Mouse (Mus musculus) cerebellum, adult 2 months (tissue): Measurements from ENCODE around the gene Ift52. TPM values are rescaled to one million over a fixed set of nuclear protein-coding genes. Genes with fewer than 3 reads are reported as not detected.

Source experiments
- DNase-seq, 2 experiments: peaks; one replicate each; pipeline ENCODE4 v3.0.0; 2021
- H3K27ac ChIP-seq: fragments of 200-500 bp; 2 replicates; pipeline ENCODE4 v1.5.1; 2012; ENCODE audit warnings: low read length, control low read depth, inconsistent platforms; ENCODE audit not compliant: insufficient read depth
- H3K27me3 ChIP-seq: fragments of 200-500 bp; 2 replicates; pipeline ENCODE4 v1.6.1; 2012; ENCODE audit warnings: inconsistent platforms, mild to moderate bottlenecking, low read length, moderate library complexity; ENCODE audit not compliant: control insufficient read depth, insufficient read depth
- H3K4me1 ChIP-seq: fragments of 200-500 bp; 2 replicates; pipeline ENCODE4 v1.6.1; 2011; ENCODE audit warnings: low read length; ENCODE audit not compliant: control insufficient read depth, insufficient read depth
- H3K4me3 ChIP-seq: fragments of 200-500 bp; replicated peaks from 2 replicates; pipeline ENCODE3; 2011; ENCODE audit warnings: mild to moderate bottlenecking, low read depth, low read length, control low read depth; ENCODE audit not compliant: insufficient read depth
- CTCF ChIP-seq: fragments of 200-500 bp; IDR thresholded peaks from 2 replicates; pipeline ENCODE4 v1.5.1; 2011; ENCODE audit warnings: low read depth, mild to moderate bottlenecking, control low read depth, low read length, moderate library complexity, borderline replicate concordance; ENCODE audit not compliant: insufficient read depth
- POLR2A ChIP-seq: fragments of 200-500 bp; IDR thresholded peaks from 2 replicates; pipeline ENCODE4 v1.6.1; 2011; ENCODE audit warnings: low read length, control low read depth, borderline replicate concordance; ENCODE audit not compliant: insufficient read depth
- WGBS: fragments of 180-500 bp; shearing (Covaris S2); methylation state at CpG from one replicate; pipeline ENCODE4 v1.1.7; 2018; 5-methylcytosine and 5-hydroxymethylcytosine counted together
- polyA plus RNA-seq: library from polyadenylated mRNA; depleted of rRNA; stranded (reverse); fragments of >200 nt; gene quantifications from 2 replicates; pipeline ENCODE4 v1.2.3, GENCODE M21; 2012; rRNA removed

Gene Ift52
- polyA plus RNA-seq, 1 experiment, result 35.9 TPM

- WGBS, result 86% methylated on average over 3 of the region's 3 CpGs
- DNase-seq, result no peak
- Histone ChIP-seq H3K27me3 (no peaks in the 10 kb centered on the region), H3K4me3 (no peak overlapping the region), H3K4me1 (no peaks in the 10 kb centered on the region), H3K27ac (no peak overlapping the region)
- TF ChIP-seq POLR2A (no peak), CTCF (no peak)
Observed at GRCm38 (mm10) chr2:163084519-163084918, 67.4 kb downstream of the Ift52 start.

- Histone ChIP-seq H3K4me3 (no peak overlapping the region), H3K4me1 (no peaks in the 10 kb centered on the region), H3K27ac (no peak overlapping the region), H3K27me3 (no peaks in the 10 kb centered on the region)
- DNase-seq, result no peak
- TF ChIP-seq CTCF (no peak), POLR2A (no peak)
- WGBS, result 89% methylated on average over 6 of the region's 6 CpGs
Observed at GRCm38 (mm10) chr2:163085047-163085446, 67.9 kb downstream of the Ift52 start.

- 89% methylated on average over 8 of the region's 8 CpGs for WGBS
- Histone ChIP-seq H3K27me3 (no peaks in the 10 kb centered on the region), H3K4me1 (no peaks in the 10 kb centered on the region)
Observed at GRCm38 (mm10) chr2:163086561-163086960, 69.4 kb downstream of the Ift52 start.

GRCm38 (mm10) chr2:163087728-163088127, 70.6 kb downstream of the Ift52 start, which contains the start of gene Gtsf1l:
TSS of gene Gtsf1l (minus strand) at chr2:163087855.
- no peaks in the 10 kb centered on the region for H3K4me1 ChIP-seq
- no peaks in the 10 kb centered on the region for H3K27me3 ChIP-seq
- no peak within 1 kb of the TSS for H3K4me3 ChIP-seq
- H3K27ac ChIP-seq, result no peak within 1 kb of the TSS
- WGBS, result 60% methylated on average over 9 of the region's 9 CpGs
- no peak for DNase-seq
- no peak for TF ChIP-seq CTCF
- TF ChIP-seq POLR2A, result no peak

More at GRCm38 (mm10) chr2:163086561-163086960, 69.4 kb downstream of the Ift52 start:
- no peak overlapping the region for H3K27ac ChIP-seq
- no peak for DNase-seq
- TF ChIP-seq CTCF (no peak), POLR2A (no peak)
- H3K4me3 ChIP-seq, result no peak overlapping the region

DNA sequence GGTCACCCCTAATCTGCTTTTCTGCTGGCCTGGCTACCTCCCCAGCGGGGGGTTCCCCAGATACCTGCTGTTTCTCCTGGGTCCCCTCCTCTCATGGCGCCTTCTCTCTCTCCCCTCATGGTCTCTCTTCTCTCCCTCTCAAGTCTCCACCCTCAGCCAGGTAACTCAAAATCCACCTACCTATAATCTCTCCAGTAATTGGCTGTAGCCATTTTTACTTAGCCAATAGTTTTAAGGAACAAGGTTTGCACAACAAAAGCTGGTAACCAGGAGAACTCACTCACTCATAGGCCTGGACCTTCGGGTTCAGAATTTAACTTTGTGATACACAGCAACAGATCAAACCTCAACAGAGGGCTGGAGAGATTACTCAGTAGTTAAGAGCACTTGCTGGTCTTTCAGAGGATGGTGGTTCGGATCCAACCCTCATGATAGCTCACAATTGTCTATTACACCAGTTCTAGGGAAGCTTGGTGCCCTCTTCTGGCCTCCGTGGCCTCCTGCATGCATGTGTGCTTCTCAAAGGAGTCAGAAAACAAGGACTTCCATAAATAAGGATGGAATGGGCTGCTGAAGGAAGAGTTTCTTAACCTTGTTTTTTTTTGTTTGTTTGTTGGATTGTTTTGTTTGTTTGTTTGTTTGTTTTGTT, 72.4 kb downstream of the Ift52 start:
- Histone ChIP-seq H3K27ac (no peak overlapping the region), H3K4me1 (no peaks in the 10 kb centered on the region)
- WGBS, result 75% methylated on average over 5 of the region's 5 CpGs

DNA sequence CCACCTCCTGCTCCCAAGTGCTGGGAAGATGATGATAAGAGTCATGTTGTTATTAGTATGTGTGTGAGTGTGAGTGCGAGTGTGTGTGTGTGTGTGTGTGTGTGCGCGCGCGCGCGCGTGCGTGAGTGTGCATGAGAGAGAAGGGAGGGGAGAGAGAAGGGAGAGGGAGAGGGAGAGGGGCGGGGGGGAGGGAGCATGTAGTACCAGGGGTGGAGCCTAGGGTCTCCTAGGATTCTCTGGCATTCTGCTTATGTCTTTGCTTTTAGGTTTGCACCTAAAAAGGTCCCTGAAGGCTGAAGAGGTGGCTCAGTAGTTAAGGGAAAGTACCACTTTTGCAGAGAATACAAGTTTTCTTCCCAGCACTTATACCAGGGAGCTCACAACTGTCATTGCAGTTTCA, 77.8 kb downstream of the Ift52 start:
- 87% methylated on average over 10 of the region's 10 CpGs for WGBS
- Histone ChIP-seq H3K27me3 (no peaks in the 10 kb centered on the region), H3K4me3 (no peak overlapping the region), H3K27ac (no peak overlapping the region), H3K4me1 (no peaks in the 10 kb centered on the region)
- no peak for DNase-seq
- TF ChIP-seq POLR2A, result no peak
- no peak for TF ChIP-seq CTCF

More for the DNA sequence above, 72.4 kb downstream of the Ift52 start:
- Histone ChIP-seq H3K27me3 (no peaks in the 10 kb centered on the region), H3K4me3 (no peak overlapping the region)
- no peak for DNase-seq
- TF ChIP-seq CTCF, result peak; percentile 8; the same call in 1 of the 2 replicates
- TF ChIP-seq POLR2A, result no peak

Other genes with a start within 250 kb of the Ift52 start
- 140 and 143 TPM in 2 replicates for gene Srsf6, start 85.8 kb upstream of the Ift52 start, polyA plus RNA-seq
- gene L3mbtl1, start 73.9 kb upstream of the Ift52 start, polyA plus RNA-seq, result 8.2 and 8.5 TPM in 2 replicates
- 2.8 and 3.8 TPM in 2 replicates for gene Sgk2, start 30.0 kb upstream of the Ift52 start, polyA plus RNA-seq
- 0.90 and 1.6 TPM in 2 replicates for gene Mybl2, start 37.3 kb downstream of the Ift52 start, polyA plus RNA-seq
- 0.24 TPM in 1 of 2 replicates, not detected in the other for gene Gtsf1l, start 70.5 kb downstream of the Ift52 start, polyA plus RNA-seq
- gene Tox2, start 185.8 kb downstream of the Ift52 start, polyA plus RNA-seq, result 23.6 and 27.3 TPM in 2 replicates